Mouse (Mus musculus): Measurements from ENCODE around the gene Mfsd4a. TPM values are rescaled to one million over a fixed set of nuclear protein-coding genes. Genes with fewer than 3 reads are reported as not detected.

Gene Mfsd4a
- polyA plus RNA-seq (2012; rRNA removed; ENCODE audit: low replicate concordance): 0.80 and 8.3 TPM in 2 replicates

GRCm38 (mm10) chr1:132067261-132068255 lies at the start of gene Mfsd4a:
TSS of gene Mfsd4a (minus strand) at chr1:132068062.

GRCm38 (mm10) chr1:132007282-132007815 lies 60.5 kb downstream of the Mfsd4a start, which contains the start of gene Elk4:
TSS of gene Elk4 (plus strand) at chr1:132007607.

Other genes with a start within 250 kb of the Mfsd4a start
- gene Slc41a1, start 240.6 kb downstream of the Mfsd4a start, polyA plus RNA-seq (2012; rRNA removed; ENCODE audit: low replicate concordance): 27.0 and 47.0 TPM in 2 replicates
- 33.9 and 49.8 TPM in 2 replicates for gene Rab29, start 200.8 kb downstream of the Mfsd4a start, polyA plus RNA-seq (2012; rRNA removed; ENCODE audit: low replicate concordance)
- gene Nucks1, start 157.5 kb downstream of the Mfsd4a start, polyA plus RNA-seq (2012; rRNA removed; ENCODE audit: low replicate concordance): 9.6 and 15.1 TPM in 2 replicates
- 2.2 and 8.4 TPM in 2 replicates for gene Slc45a3, start 105.1 kb downstream of the Mfsd4a start, polyA plus RNA-seq (2012; rRNA removed; ENCODE audit: low replicate concordance)
- gene Elk4, start 60.5 kb downstream of the Mfsd4a start, polyA plus RNA-seq (2012; rRNA removed; ENCODE audit: low replicate concordance): 23.7 and 31.1 TPM in 2 replicates
- gene Cdk18, start 71.6 kb upstream of the Mfsd4a start, polyA plus RNA-seq (2012; rRNA removed; ENCODE audit: low replicate concordance): 6.2 and 7.6 TPM in 2 replicates
- 0.66 TPM in 1 of 2 replicates, not detected in the other for gene Lemd1, start 123.4 kb upstream of the Mfsd4a start, polyA plus RNA-seq (2012; rRNA removed; ENCODE audit: low replicate concordance)
- gene AC124108.1, start 123.4 kb upstream of the Mfsd4a start, polyA plus RNA-seq (2012; rRNA removed; ENCODE audit: low replicate concordance): 0.04 and 0.54 TPM in 2 replicates
- not detected in 2 replicates for gene Gm10188, start 161.7 kb upstream of the Mfsd4a start, polyA plus RNA-seq (2012; rRNA removed; ENCODE audit: low replicate concordance)
- 0.18 and 0.29 TPM in 2 replicates for gene Klhdc8a, start 230.6 kb upstream of the Mfsd4a start, polyA plus RNA-seq (2012; rRNA removed; ENCODE audit: low replicate concordance)
- gene Nuak2, start 248.1 kb upstream of the Mfsd4a start, polyA plus RNA-seq (2012; rRNA removed; ENCODE audit: low replicate concordance): 5.1 and 6.2 TPM in 2 replicates